Mouse (Mus musculus): ENCODE data around the gene Erg. TPM values are rescaled to one million over a fixed set of nuclear protein-coding genes. Genes with fewer than 3 reads are reported as not detected.

Erg gene
- total RNA-seq, 2 experiments from 2014 or later, result 15.6 to 19.5 TPM

DNA sequence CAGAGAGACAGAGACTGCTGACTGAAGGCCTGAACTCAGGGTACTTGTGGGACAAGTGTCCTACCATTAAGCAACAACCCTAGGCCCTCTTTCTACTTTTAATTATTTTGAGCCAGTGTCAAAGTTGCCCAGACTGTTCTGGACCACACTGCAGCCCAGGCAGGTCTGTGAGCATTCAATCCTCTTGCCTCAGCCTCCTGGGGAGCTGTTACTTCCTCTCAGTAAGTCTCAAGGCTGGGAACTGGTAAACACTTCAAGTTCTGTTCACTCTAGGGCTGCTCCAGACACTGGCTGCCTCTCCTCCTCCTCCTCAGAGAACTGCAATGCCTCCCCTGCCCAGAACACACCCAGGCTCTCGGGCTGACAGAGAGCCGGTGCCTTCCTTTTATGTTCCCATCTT is 140.0 kb downstream of the Erg start:
- DNase-seq, result no peak

- DNase-seq, result no peak
Measured at GRCm38 (mm10) chr16:95442023-95442422, 144.4 kb downstream of the Erg start.

- DNase-seq, result no peak
Measured at GRCm38 (mm10) chr16:95441179-95441578, 145.2 kb downstream of the Erg start.

DNA sequence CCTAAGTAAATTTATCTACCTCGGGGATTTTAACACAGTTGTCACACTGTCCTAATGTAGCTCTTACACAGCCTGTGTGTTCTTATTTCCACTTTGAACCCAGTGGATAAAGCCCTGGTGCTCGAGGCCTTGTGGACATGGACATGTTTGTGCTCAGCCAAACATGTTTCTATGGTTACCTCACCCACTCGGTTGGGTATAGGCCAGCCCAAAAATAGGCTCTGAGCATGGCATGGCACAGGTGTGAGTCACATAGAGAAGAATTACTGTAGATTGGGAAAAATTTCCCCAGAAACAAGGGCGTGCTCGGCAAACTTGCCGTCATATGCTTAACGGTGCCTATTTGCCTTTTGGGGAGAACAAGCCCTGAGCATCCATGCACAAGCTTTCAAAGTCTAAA is 146.1 kb downstream of the Erg start:
- peak; percentile 63 to 72 for DNase-seq

DNA sequence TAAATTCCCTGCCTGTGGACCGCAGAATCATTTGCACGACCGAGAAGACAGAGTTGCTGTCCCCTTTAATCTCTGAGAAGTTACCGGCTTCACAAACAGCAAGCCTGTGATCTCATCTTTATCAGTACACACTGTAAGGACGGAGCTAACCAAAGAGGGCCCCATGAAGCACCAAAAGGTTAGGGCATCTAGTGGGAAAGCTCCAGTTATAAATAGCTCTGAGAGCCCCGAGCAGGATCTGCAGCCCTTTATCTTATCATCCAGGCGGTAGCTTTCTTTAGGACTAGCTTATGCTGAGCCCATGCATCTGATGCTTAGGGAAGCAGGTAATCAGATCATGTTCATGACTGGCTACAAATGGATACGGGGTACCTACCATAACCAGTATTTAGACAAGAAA is 146.6 kb downstream of the Erg start:
- DNase-seq, result no peak

DNA sequence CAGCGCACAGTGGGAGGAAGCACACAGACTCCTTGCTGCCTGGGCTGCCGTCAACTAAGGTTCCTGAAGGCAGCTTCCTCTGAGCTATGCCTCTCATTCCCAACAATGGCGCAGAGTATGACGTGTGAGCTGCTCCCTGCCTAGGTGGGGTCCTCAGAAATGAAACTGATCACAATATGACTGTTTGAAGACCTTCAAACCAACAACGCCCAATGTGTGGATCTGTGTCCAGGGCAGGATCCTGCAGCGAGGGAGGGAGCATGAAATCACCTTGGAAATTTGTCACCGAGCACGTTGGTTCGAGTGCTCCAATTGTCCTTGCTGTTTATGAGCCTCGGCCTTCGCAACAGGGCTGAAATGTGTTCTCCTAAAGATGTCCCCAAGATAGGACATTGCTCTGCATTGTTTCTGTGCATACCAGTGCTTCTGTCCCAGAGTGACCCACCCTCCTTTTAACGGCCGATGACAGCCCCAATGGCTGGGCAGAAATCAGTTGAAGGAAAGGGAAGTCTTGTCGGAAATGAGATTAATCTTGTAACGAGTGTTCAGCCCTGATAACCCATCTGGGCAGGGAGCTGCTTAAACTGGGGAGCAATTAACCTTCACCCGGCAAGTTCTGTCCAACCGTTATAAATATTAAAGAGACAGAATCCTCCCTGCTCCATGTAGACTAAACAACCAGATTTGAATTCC is 147.4 kb downstream of the Erg start:
- peak; percentile 30 to 42 for DNase-seq

GRCm38 (mm10) chr16:95436611-95437010 is 149.8 kb downstream of the Erg start:
- peak; percentile 54 to 72 for DNase-seq

GRCm38 (mm10) chr16:95436051-95436450 is 150.3 kb downstream of the Erg start:
- DNase-seq, result no peak

GRCm38 (mm10) chr16:95434434-95434833 is 152.0 kb downstream of the Erg start:
- DNase-seq, result no peak

GRCm38 (mm10) chr16:95432540-95432971 is 153.8 kb downstream of the Erg start:
- no peak for DNase-seq

DNA sequence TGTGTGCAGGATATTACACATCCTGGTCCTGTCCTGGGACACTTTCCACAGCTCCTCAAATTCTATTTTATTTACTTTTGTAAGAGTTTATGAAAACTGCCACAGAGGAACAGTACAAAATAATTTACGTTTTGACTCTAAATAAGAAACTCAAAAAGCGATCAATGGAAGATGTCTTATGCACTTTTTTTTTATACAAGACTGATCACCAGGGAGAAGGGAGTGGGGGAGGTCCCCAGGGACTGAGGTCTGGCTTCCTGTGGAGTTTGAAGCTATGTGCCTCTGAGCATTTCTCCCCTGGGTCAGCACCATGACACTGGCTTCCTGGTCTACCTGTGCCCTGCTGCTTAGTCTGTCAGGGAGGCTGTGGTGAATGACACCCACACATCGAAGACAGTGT is 156.5 kb downstream of the Erg start:
- DNase-seq, result no peak

DNA sequence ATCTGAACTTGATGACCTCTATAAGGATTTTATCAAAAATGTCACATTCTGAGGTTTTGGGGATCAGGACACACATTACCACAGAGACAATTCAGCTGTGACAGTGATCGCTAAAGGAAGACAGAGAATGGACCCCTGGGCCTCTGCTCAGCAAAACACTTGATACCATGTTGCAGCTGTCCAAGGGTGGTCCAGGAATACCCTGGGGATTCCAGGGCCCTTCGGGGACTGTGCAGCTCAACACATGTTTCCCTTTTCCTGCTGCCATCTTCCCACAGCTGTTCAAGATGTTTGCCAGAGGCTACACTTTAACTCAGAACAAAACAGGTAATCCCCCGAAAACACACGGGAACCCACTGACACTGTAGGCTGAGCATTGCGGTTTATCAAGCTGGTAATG is 158.2 kb downstream of the Erg start:
- no peak for DNase-seq

DNA sequence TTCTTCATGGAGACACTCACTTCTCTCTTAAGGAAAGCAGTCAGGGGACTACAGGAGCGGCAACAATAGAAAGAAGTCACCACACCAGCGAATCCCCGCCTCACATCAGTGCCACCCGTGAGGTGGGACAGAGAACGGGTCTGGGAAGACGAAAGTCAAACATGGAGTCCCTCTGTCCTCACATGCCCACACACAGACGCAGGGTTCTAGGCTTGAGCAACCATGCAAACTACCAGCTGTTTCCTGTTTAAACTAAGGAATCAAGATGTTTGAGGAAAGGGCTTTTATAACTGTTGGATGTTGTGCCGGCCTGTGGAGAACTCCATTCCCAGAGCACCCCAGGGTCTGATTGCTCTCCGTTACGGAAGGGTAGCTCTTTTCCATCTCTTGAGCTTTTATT is 158.9 kb downstream of the Erg start:
- DNase-seq, result no peak

GRCm38 (mm10) chr16:95422658-95423073 is 163.7 kb downstream of the Erg start:
- no peak for DNase-seq

DNA sequence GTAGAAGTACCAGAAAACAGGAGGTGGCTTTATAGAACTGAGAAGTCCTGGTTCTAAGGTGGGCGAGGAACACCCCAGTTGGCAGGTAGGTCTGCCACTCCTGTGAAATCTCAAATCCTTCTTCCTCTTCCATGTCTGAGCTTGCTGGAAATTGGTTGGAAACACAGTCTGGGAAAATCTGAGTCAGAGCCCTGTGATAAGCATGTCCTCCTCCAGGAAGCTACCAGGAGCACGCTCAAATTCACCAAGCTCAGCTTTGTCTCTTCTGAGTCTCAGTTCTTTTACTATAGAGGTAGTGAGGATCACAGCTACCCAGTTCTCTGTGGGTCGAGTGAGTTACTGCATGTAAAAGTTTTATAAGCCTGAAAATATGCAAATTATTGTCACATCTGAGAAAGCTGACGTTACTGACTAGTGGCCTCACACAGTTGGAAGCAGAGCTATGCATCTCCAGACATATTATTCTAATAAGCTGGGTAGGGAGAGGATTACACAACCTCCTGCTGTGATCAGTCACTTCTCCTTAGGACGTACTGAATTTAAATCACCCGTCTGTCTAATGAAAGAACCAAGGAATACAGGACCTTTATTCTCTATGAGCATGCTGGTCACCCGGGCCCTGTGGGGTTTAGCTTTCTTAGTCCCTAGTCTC is 165.0 kb downstream of the Erg start:
- no peak for DNase-seq

DNA sequence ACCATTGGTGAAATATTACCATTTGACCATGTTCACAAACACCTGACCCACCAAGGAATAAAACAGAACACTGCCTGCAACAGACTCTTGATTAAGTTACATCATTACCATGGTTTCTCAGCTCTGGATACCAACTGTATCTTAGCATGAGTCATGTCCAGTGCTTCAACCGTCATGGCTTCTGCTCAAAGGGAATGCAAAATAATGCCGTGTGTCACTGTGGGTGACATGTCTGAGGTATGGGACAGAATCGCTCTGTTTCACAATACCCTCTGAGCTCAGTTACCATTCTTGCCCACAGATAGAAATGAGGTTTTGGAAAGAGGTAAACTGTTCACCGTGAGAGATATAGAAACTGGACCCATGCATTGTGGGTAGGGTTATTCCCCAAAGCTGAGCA is 170.5 kb downstream of the Erg start:
- no peak for DNase-seq

- no peak for DNase-seq
Measured at GRCm38 (mm10) chr16:95415372-95415771, 171.0 kb downstream of the Erg start.

- no peak for DNase-seq
Measured at GRCm38 (mm10) chr16:95413401-95413959, 172.9 kb downstream of the Erg start.

DNA sequence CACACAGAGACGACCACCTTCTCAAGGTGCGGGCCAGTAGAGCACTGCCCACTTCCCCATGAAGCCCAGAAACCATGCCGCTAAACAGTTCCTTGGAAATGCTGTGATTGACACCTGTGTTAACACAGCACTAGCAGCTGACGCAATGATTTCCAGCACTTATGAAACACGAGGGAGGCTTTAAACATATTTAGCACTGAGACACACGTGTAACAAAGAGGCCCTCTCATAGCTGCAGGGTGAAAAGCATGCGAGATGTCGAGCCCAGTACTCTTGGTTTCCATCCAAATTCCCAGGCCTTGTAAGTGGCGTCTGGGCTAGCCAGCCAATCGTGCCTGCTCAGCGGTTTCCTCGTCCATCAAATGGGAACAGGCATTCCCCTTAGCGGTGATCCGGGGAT is 178.3 kb downstream of the Erg start:
- DNase-seq, result no peak

DNA sequence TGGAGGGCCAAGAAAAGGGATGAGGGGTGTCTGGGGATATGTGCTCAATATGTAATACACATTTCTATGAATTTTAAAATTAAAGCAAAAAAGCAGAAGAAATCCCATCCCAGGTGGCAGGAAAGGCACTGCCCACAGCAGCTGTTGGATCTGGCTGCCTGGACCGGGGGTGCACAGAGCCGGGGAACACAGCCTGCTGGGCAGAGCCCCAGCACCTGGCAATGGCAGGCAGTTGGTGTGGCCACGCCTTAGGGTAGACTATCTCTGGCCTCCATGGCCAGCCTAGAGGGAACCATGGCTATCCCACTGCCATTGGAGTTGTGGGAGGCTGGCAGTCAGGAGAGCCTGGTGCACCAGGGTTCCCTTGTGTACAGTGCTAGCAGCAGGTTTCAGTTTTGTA is 180.9 kb downstream of the Erg start:
- DNase-seq, result no peak

DNA sequence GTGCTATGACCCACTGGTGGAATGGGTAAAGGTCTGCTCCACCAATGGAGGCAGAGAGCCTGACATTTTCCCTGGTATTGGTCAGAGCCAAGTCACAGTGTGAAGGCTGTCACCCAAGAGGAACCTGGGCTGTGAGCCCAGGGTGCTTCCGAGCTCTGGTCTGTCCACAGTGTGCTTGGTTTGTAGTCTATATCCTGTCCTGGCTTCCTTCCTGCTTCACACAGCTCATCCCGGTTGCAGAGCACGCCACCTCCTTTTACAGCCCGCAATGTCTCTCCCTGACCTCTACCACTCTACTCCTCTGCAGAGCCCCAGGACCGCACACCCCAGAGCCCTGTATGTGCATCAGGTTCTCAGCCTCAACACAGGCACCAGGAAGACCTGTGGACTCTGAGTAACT is 182.9 kb downstream of the Erg start:
- peak; percentile 18 to 36 for DNase-seq

GRCm38 (mm10) chr16:95401869-95402268 is 184.5 kb downstream of the Erg start:
- no peak for DNase-seq

DNA sequence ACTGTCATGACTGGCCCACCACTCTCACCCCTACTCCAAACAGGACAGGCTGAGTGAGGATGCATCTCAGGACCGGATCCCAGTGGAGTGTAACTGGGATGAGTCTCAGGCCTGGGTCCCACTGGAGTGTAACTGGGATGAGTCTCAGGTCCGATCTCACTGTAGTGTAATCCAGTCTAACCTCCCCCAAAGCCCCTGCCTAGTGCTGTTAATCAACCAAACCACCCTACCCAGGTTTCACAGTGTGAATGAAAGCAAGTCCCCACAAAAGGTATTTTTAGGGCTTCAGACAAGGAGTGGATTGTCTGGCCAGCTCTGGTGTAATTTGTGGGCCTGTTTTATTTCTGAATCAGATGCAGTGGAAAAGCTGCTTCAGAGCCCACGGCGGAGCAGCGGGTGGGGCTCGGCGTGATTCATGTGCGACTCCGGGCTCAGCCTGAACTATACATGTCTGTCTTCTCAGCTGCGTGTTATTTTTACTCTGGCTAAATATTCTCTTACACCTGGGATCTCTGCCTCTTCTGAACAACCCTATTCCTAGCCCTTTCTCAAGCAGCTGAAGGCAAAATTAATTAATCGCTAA is 187.5 kb downstream of the Erg start:
- DNase-seq, result no peak

Data from adrenal gland, postnatal 36 days (tissue).